Mouse (Mus musculus) spleen, postnatal 14 days (tissue): ENCODE measurements around the gene Tfcp2l1.

Experiments
- DNase-seq, 2 experiments: peaks; one replicate each; pipeline ENCODE4 v3.0.0; 2021 to 2022; ENCODE audit warnings: low spot score in 2 of 2

Gene Tfcp2l1

GRCm38 (mm10) chr1:118650771-118651080 lies 23.0 kb downstream of the Tfcp2l1 start:
- DNase-seq, result no peak

- DNase-seq, result no peak
These were observed 31.0 kb downstream of the Tfcp2l1 start for GRCm38 (mm10) chr1:118658716-118659115.

- DNase-seq, result no peak
These were observed 33.2 kb downstream of the Tfcp2l1 start for GRCm38 (mm10) chr1:118660880-118661465.

GRCm38 (mm10) chr1:118663062-118663461 lies 35.3 kb downstream of the Tfcp2l1 start:
- no peak for DNase-seq

- DNase-seq, result no peak
These were observed 39.8 kb downstream of the Tfcp2l1 start for GRCm38 (mm10) chr1:118667536-118667935.

- DNase-seq, result no peak
These were observed 44.5 kb downstream of the Tfcp2l1 start for GRCm38 (mm10) chr1:118672196-118672595.

- DNase-seq, result no peak
These were observed 46.4 kb downstream of the Tfcp2l1 start for GRCm38 (mm10) chr1:118674176-118674575.

- DNase-seq, result no peak
These were observed 54.2 kb downstream of the Tfcp2l1 start for GRCm38 (mm10) chr1:118681980-118682379.

GRCm38 (mm10) chr1:118683686-118684085 lies 55.9 kb downstream of the Tfcp2l1 start:
- DNase-seq, result no peak

GRCm38 (mm10) chr1:118687726-118688125 lies 60.0 kb downstream of the Tfcp2l1 start:
- no peak for DNase-seq

GRCm38 (mm10) chr1:118689830-118690229 lies 62.1 kb downstream of the Tfcp2l1 start:
- no peak for DNase-seq

- DNase-seq, result no peak
These were observed 66.7 kb downstream of the Tfcp2l1 start for GRCm38 (mm10) chr1:118694436-118694835.

GRCm38 (mm10) chr1:118697906-118698305 lies 70.2 kb downstream of the Tfcp2l1 start:
- no peak for DNase-seq

- no peak for DNase-seq
These were observed 71.6 kb downstream of the Tfcp2l1 start for GRCm38 (mm10) chr1:118699118-118699890.

GRCm38 (mm10) chr1:118699961-118700360 lies 72.2 kb downstream of the Tfcp2l1 start:
- DNase-seq, result no peak

GRCm38 (mm10) chr1:118711606-118712005 lies 83.9 kb downstream of the Tfcp2l1 start:
- DNase-seq, result no peak

- DNase-seq, result no peak
These were observed 88.5 kb downstream of the Tfcp2l1 start for GRCm38 (mm10) chr1:118716225-118716624.

GRCm38 (mm10) chr1:118718055-118718454 lies 90.3 kb downstream of the Tfcp2l1 start:
- DNase-seq, result no peak

GRCm38 (mm10) chr1:118719699-118720098 lies 92.0 kb downstream of the Tfcp2l1 start:
- DNase-seq, result no peak

GRCm38 (mm10) chr1:118720474-118721095 lies 92.8 kb downstream of the Tfcp2l1 start:
- no peak for DNase-seq

- no peak for DNase-seq
These were observed 99.3 kb downstream of the Tfcp2l1 start for GRCm38 (mm10) chr1:118727075-118727474.

- no peak for DNase-seq
These were observed 101.1 kb downstream of the Tfcp2l1 start for GRCm38 (mm10) chr1:118728796-118729195.
